Mouse (Mus musculus) G1E (cell line): ENCODE measurements around the gene Atp6v1g1. TPM values are rescaled to one million over a fixed set of nuclear protein-coding genes. Genes with fewer than 3 reads are reported as not detected.

ENCODE experiments used
- ATAC-seq: 2 replicates; pipeline ENCODE4 v1.8.0; 2016; ENCODE audit warnings: mild to moderate bottlenecking; ENCODE audit not compliant: insufficient number of reproducible peaks, poor library complexity, low FRiP score, severe bottlenecking; ENCODE audit errors: extremely low read depth
- DNase-seq: peaks from one replicate; pipeline ENCODE4 v3.0.0; 2012; ENCODE audit warnings: low spot score
- H3K27me3 ChIP-seq: 2 replicates; pipeline ENCODE4 v1.6.1; 2012; ENCODE audit warnings: mild to moderate bottlenecking, low read length, inconsistent platforms; ENCODE audit not compliant: insufficient read depth
- H3K36me3 ChIP-seq: replicated peaks from 2 replicates; pipeline ENCODE3; 2012; ENCODE audit warnings: mild to moderate bottlenecking, inconsistent platforms
- H3K4me1 ChIP-seq: 2 replicates; pipeline ENCODE4 v1.6.1; 2012; ENCODE audit warnings: low read depth, low read length, inconsistent platforms, mixed read lengths; ENCODE audit not compliant: insufficient read depth
- H3K4me3 ChIP-seq: 2 replicates; pipeline ENCODE4 v1.5.1; 2012; ENCODE audit warnings: low read depth, mild to moderate bottlenecking, inconsistent platforms, low read length, moderate library complexity, mixed read lengths
- H3K9me3 ChIP-seq: replicated peaks from 2 replicates; pipeline ENCODE4 v1.6.1; 2012; ENCODE audit warnings: inconsistent platforms
- CTCF ChIP-seq: IDR thresholded peaks from 2 replicates; pipeline ENCODE4 v1.5.1; 2012; ENCODE audit warnings: low read depth, low read length, inconsistent platforms, mixed read lengths
- GATA1 ChIP-seq: IDR thresholded peaks from 2 replicates; pipeline ENCODE4 v1.6.1; 2012; ENCODE audit warnings: borderline replicate concordance, low read length, inconsistent platforms, mixed read lengths
- GATA2 ChIP-seq: IDR thresholded peaks from 2 replicates; pipeline ENCODE4 v1.6.1; 2012; ENCODE audit warnings: low read depth, low read length, inconsistent platforms, borderline replicate concordance
- POLR2AphosphoS5 ChIP-seq: IDR thresholded peaks from 2 replicates; pipeline ENCODE4 v1.6.1; 2012; ENCODE audit warnings: low read depth, low read length, inconsistent platforms; ENCODE audit not compliant: insufficient replicate concordance
- TAL1 ChIP-seq: conservative IDR thresholded peaks from 2 replicates; pipeline ENCODE4 v1.6.1; 2012; ENCODE audit warnings: low read depth, low read length, inconsistent platforms, mixed read lengths
- polyA plus RNA-seq: library from polyadenylated mRNA; stranded (reverse); fragments of >175 nt; gene quantifications from 2 replicates; pipeline ENCODE4 v1.2.3, GENCODE M21; 2012
- total RNA-seq, 2 experiments: library from RNA; stranded (forward) in 1 of 2; stranded (reverse) in 1 of 2; fragments of 200-1000 nt in 1 of 2; fragments of >200 nt in 1 of 2; fragmentation: Nextera tagmentation in 1 of 2; gene quantifications; 2 replicates each; pipeline ENCODE4 v1.2.3; 2014 to 2017

Atp6v1g1 gene
- total and polyA plus RNA-seq, 3 experiments = 120 to 220 (median 147) TPM

DNA sequence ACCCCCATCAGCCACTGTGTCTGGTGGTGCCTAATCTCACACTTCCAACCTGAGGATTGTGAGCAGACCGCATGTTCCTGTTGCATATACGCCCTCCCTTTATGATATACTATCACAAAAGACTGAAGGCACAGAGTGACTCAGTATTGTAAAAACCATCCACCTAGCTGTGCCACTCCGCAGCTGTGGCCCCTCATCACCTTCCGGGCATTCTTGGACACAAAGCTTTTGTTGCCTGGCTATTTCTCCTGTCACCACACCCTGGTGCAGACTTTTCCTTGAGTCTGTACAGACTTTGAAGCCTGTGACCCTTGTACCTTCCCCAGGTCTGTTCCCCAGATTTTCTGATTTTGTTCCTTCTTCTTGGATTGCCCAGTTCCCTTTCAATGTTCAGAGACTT is 51.4 kb downstream of the Atp6v1g1 start:
- DNase-seq = no peak
- no peaks in the 10 kb centered on the region for H3K27me3 ChIP-seq
- no peaks in the 10 kb centered on the region for H3K36me3 ChIP-seq
- peaks cover 32% of the 10 kb centered on the region for H3K9me3 ChIP-seq
- TF ChIP-seq CTCF (no peak), GATA1 (no peak), GATA2 (no peak), POLR2AphosphoS5 (no peak), TAL1 (no peak)
- no peak for ATAC-seq
- H3K4me3 ChIP-seq = no peak overlapping the region
- no peaks in the 10 kb centered on the region for H3K4me1 ChIP-seq

Other genes with a start within 250 kb of the Atp6v1g1 start
- gene Orm1, start 200.2 kb upstream of the Atp6v1g1 start, total RNA-seq (2014; fragmentation: Nextera tagmentation) = not detected in 2 replicates
- not detected in 2 replicates for gene Orm1, start 200.2 kb upstream of the Atp6v1g1 start, total RNA-seq (2017)
- not detected in 2 replicates for gene Orm1, start 200.2 kb upstream of the Atp6v1g1 start, polyA plus RNA-seq
- gene Orm3, start 188.6 kb upstream of the Atp6v1g1 start, total RNA-seq (2014; fragmentation: Nextera tagmentation) = not detected in 2 replicates
- not detected in 2 replicates for gene Orm3, start 188.6 kb upstream of the Atp6v1g1 start, total RNA-seq (2017)
- gene Orm3, start 188.6 kb upstream of the Atp6v1g1 start, polyA plus RNA-seq = not detected in 2 replicates
- gene Orm2, start 182.3 kb upstream of the Atp6v1g1 start, total RNA-seq (2014; fragmentation: Nextera tagmentation) = not detected in 2 replicates
- gene Orm2, start 182.3 kb upstream of the Atp6v1g1 start, total RNA-seq (2017) = not detected in 2 replicates
- not detected in 2 replicates for gene Orm2, start 182.3 kb upstream of the Atp6v1g1 start, polyA plus RNA-seq
- 1.1 TPM in 1 of 2 replicates, not detected in the other for gene Akna, start 141.4 kb upstream of the Atp6v1g1 start, total RNA-seq (2014; fragmentation: Nextera tagmentation)
- under 0.01 and 0.11 TPM in 2 replicates for gene Akna, start 141.4 kb upstream of the Atp6v1g1 start, total RNA-seq (2017)
- gene Akna, start 141.4 kb upstream of the Atp6v1g1 start, polyA plus RNA-seq = 0.01 TPM in 2 replicates
- gene Whrn, start 48.8 kb upstream of the Atp6v1g1 start, total RNA-seq (2014; fragmentation: Nextera tagmentation) = not detected in 2 replicates
- 0.12 and 0.38 TPM in 2 replicates for gene Whrn, start 48.8 kb upstream of the Atp6v1g1 start, total RNA-seq (2017)
- not detected in 2 replicates for gene Whrn, start 48.8 kb upstream of the Atp6v1g1 start, polyA plus RNA-seq
- gene Tmem268, start 14.0 kb downstream of the Atp6v1g1 start, total RNA-seq (2014; fragmentation: Nextera tagmentation) = 3.4 and 4.9 TPM in 2 replicates
- 9.7 and 12.8 TPM in 2 replicates for gene Tmem268, start 14.0 kb downstream of the Atp6v1g1 start, total RNA-seq (2017)
- gene Tmem268, start 14.0 kb downstream of the Atp6v1g1 start, polyA plus RNA-seq = 3.4 and 3.5 TPM in 2 replicates
- not detected in 2 replicates for gene Gm11213, start 60.5 kb downstream of the Atp6v1g1 start, total RNA-seq (2014; fragmentation: Nextera tagmentation)
- gene Gm11213, start 60.5 kb downstream of the Atp6v1g1 start, total RNA-seq (2017) = not detected in 2 replicates
- gene Gm11213, start 60.5 kb downstream of the Atp6v1g1 start, polyA plus RNA-seq = not detected in 2 replicates
- gene Tex48, start 77.7 kb downstream of the Atp6v1g1 start, total RNA-seq (2014; fragmentation: Nextera tagmentation) = not detected in 2 replicates
- not detected in 2 replicates for gene Tex48, start 77.7 kb downstream of the Atp6v1g1 start, total RNA-seq (2017)
- gene Tex48, start 77.7 kb downstream of the Atp6v1g1 start, polyA plus RNA-seq = not detected in 2 replicates
- gene Gm11214, start 118.6 kb downstream of the Atp6v1g1 start, total RNA-seq (2014; fragmentation: Nextera tagmentation) = not detected in 2 replicates
- not detected in 2 replicates for gene Gm11214, start 118.6 kb downstream of the Atp6v1g1 start, total RNA-seq (2017)
- gene Gm11214, start 118.6 kb downstream of the Atp6v1g1 start, polyA plus RNA-seq = not detected in 2 replicates
- not detected in 2 replicates for gene Tnfsf15, start 200.3 kb downstream of the Atp6v1g1 start, total RNA-seq (2014; fragmentation: Nextera tagmentation)
- 0.11 TPM in 1 of 2 replicates, not detected in the other for gene Tnfsf15, start 200.3 kb downstream of the Atp6v1g1 start, total RNA-seq (2017)
- gene Tnfsf15, start 200.3 kb downstream of the Atp6v1g1 start, polyA plus RNA-seq = not detected in 2 replicates